Mouse (Mus musculus) G1E (cell line): Measurements from ENCODE around the gene Runx2.

Experiments
- CTCF ChIP-seq: IDR thresholded peaks from 2 replicates; pipeline ENCODE4 v1.5.1; 2012; ENCODE audit warnings: low read depth, low read length, inconsistent platforms, mixed read lengths
- GATA1 ChIP-seq: IDR thresholded peaks from 2 replicates; pipeline ENCODE4 v1.6.1; 2012; ENCODE audit warnings: borderline replicate concordance, low read length, inconsistent platforms, mixed read lengths

DNA sequence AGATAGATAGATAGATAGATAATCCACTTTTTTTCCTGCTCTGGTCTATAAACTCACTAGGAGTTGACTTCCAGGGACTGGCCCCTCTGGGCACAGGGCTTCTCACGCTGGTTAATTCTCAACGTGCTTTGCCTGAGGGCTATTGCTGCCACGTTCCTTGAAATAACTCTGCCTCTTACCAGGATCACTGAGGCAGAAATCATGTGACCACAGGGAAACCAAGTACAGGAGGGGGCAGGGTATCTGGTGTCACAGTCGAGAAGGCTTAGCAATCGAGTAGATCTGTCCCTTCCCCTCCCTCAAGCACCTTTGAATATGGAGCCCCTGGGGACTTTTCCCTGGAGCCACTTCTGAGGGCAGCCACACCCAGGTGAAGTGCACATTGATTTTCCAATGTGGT, 334.7 kb downstream of the Runx2 start:
- TF ChIP-seq CTCF (no peak), GATA1 (no peak)
